Mouse (Mus musculus) C2C12 (cell line): ENCODE data around the gene Dpysl4. TPM values are rescaled to one million over a fixed set of nuclear protein-coding genes. Genes with fewer than 3 reads are reported as not detected.

Experiments used
- H3K27me3 ChIP-seq: one replicate; pipeline ENCODE4 v1.6.1; 2011; ENCODE audit not compliant: control insufficient read depth, insufficient read depth, insufficient read length
- H3K36me3 ChIP-seq: one replicate; pipeline ENCODE4 v1.6.1; 2011; ENCODE audit not compliant: control insufficient read depth, insufficient read depth
- H3K4me3 ChIP-seq: one replicate; pipeline ENCODE4 v1.5.1; 2011; ENCODE audit warnings: mild to moderate bottlenecking, control low read depth; ENCODE audit not compliant: poor library complexity, insufficient read depth, severe bottlenecking
- H3K79me2 ChIP-seq: one replicate; pipeline ENCODE4 v1.6.1; 2011; ENCODE audit not compliant: control insufficient read depth, insufficient read depth
- H3K79me3 ChIP-seq: one replicate; pipeline ENCODE4 v1.6.1; 2011; ENCODE audit warnings: low read depth, control low read depth
- H3ac ChIP-seq: one replicate; pipeline ENCODE3; 2011; ENCODE audit warnings: low read depth; ENCODE audit not compliant: control insufficient read depth, insufficient read length
- CEBPB ChIP-seq: IDR thresholded peaks from one replicate; pipeline ENCODE4 v1.6.1; 2011; ENCODE audit warnings: low read depth, mild to moderate bottlenecking, control low read depth, moderate library complexity
- CTCF ChIP-seq: IDR thresholded peaks from one replicate; pipeline ENCODE4 v1.5.1; 2011; ENCODE audit not compliant: control insufficient read depth, insufficient read depth, insufficient read length
- FOSL1 ChIP-seq: IDR thresholded peaks from one replicate; pipeline ENCODE4 v1.8.0; 2011; ENCODE audit warnings: mild to moderate bottlenecking, low read length; ENCODE audit not compliant: poor library complexity, insufficient read depth, severe bottlenecking
- MAX ChIP-seq: IDR thresholded peaks from one replicate; pipeline ENCODE4 v1.6.1; 2011; ENCODE audit warnings: mild to moderate bottlenecking, control low read depth
- MYOD1 ChIP-seq: IDR thresholded peaks from one replicate; pipeline ENCODE4 v1.6.1; 2011; ENCODE audit warnings: low read depth; ENCODE audit not compliant: control insufficient read depth, insufficient read length
- MYOG ChIP-seq: IDR thresholded peaks from one replicate; pipeline ENCODE4 v1.6.1; 2011; ENCODE audit not compliant: control insufficient read depth, insufficient read length; ENCODE audit errors: extremely low read depth
- USF1 ChIP-seq: IDR thresholded peaks from one replicate; pipeline ENCODE4 v1.6.1; 2011; ENCODE audit warnings: low read depth, mild to moderate bottlenecking, control low read depth, moderate library complexity
- polyA plus RNA-seq: library from polyadenylated mRNA; unstranded; fragments of >200 nt; fragmentation: generic; extraction: Trizol; gene quantifications from one replicate; pipeline ENCODE4 v1.2.1, GENCODE M21; 2012; ENCODE audit warnings: missing spikeins

Gene Dpysl4
- polyA plus RNA-seq, 1 experiment: not detected

DNA sequence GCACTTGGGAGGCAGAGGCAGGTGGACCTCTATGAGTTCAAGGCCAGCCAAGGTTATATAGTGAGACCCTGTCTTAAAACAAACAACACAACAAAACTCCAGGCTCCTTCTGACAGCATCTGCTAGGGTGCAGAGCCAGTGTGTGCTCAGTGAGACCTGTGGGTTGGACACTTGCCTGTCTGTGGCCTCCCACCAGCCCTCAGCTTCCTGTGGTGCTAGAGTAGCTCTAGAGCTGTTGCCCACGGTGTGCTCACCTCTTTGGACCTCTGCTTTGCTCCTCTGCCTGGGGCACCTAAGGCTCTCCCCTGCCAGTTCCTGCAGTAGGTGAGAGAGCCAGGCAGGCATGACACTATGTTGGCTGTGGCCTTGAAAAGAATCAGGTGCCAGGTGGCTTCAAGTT, 58.0 kb downstream of the Dpysl4 start:
- no peaks in the 10 kb centered on the region for H3K27me3 ChIP-seq
- no peak overlapping the region for H3ac ChIP-seq
- no peaks in the 10 kb centered on the region for H3K36me3 ChIP-seq
- H3K4me3 ChIP-seq: no peak overlapping the region
- TF ChIP-seq CTCF (no peak), CEBPB (no peak), MAX (no peak), USF1 (no peak), MYOD1 (no peak), FOSL1 (no peak), MYOG (no peak)
- no peaks in the 10 kb centered on the region for H3K79me2 ChIP-seq
- no peaks in the 10 kb centered on the region for H3K79me3 ChIP-seq

DNA sequence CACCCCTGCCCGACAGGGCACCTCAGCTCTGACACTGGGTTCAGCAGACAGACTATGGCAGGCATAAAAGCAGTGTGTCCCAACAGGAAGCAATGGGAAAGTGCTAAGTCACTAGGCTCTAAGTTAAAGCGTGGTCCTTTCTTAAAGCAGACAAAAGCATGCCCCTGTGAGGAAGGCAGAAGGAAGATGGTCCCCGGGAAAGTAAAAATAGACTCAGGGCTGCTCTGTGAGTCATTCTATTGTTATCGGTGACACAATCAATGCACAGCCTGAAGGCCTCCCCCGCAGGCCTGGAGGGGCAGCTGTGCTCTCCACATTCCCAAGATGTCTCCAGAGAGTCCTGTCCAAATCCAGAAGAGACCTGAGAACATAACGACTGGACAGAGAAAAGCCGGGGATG, 60.1 kb downstream of the Dpysl4 start:
- Histone ChIP-seq H3K4me3 (no peak overlapping the region), H3K79me2 (no peaks in the 10 kb centered on the region), H3K36me3 (no peaks in the 10 kb centered on the region), H3ac (no peak overlapping the region), H3K79me3 (no peaks in the 10 kb centered on the region), H3K27me3 (no peaks in the 10 kb centered on the region)
- TF ChIP-seq MAX: no peak
- TF ChIP-seq MYOD1: peak; percentile 67

GRCm38 (mm10) chr7:139147360-139147759, 61.6 kb downstream of the Dpysl4 start:
- Histone ChIP-seq H3ac (no peak overlapping the region), H3K27me3 (no peaks in the 10 kb centered on the region), H3K36me3 (no peaks in the 10 kb centered on the region), H3K79me3 (no peaks in the 10 kb centered on the region), H3K79me2 (no peaks in the 10 kb centered on the region), H3K4me3 (no peak overlapping the region)
- TF ChIP-seq MYOD1 (no peak), CEBPB (no peak), MYOG (no peak), MAX (no peak), FOSL1 (no peak), CTCF (no peak), USF1 (no peak)

DNA sequence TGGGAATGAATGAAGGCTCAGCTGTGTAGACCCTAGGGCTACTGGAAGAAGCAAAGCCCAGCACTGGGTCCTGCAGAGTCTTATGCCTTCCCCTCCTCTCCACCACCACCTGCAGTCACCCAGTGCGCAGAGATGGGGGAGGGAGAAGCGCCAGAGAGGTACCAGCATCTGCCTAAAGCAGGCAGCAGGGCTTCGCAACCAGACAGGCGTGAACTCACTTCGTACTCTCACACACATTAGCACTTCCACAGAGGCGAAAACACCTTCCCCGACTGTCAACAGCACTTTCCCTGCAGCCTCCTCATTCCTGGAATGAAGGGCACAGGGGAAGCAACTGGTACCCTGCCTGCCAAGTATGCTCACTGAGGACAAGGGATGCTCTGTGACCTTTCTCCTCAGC, 63.6 kb downstream of the Dpysl4 start:
- H3ac ChIP-seq: no peak overlapping the region

DNA sequence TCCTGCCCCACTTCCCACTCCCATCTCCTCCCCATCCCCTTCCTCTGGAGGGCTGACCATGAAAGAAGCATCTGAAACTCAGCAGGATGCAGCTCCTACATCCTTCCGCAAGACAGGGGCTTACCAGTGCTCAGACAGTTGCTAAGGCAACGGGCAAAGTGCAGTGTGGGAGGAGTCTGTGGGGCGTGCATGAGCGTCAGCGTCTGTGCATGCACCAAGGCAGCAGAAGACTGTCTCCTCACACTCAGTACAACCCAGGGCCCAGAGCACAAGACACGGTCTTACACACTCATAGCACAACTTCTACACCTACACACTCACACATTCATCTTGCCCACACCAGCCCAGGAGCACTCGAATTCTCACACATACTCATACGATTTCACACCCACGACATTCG, 65.3 kb downstream of the Dpysl4 start:
- no peaks in the 10 kb centered on the region for H3K79me2 ChIP-seq
- no peaks in the 10 kb centered on the region for H3K27me3 ChIP-seq
- H3K79me3 ChIP-seq: no peaks in the 10 kb centered on the region
- H3ac ChIP-seq: no peak overlapping the region
- no peaks in the 10 kb centered on the region for H3K36me3 ChIP-seq
- TF ChIP-seq CEBPB: no peak
- H3K4me3 ChIP-seq: no peak overlapping the region

More for the DNA sequence above, 63.6 kb downstream of the Dpysl4 start:
- Histone ChIP-seq H3K36me3 (no peaks in the 10 kb centered on the region), H3K4me3 (no peak overlapping the region), H3K79me3 (no peaks in the 10 kb centered on the region), H3K27me3 (no peaks in the 10 kb centered on the region), H3K79me2 (no peaks in the 10 kb centered on the region)
- TF ChIP-seq MYOG (no peak), CEBPB (no peak), MYOD1 (no peak), CTCF (no peak), FOSL1 (no peak), MAX (no peak), USF1 (no peak)

Other genes starting within 250 kb of the Dpysl4 start
- 34.1 TPM for gene Ppp2r2d, start 239.9 kb upstream of the Dpysl4 start, polyA plus RNA-seq
- gene Mapk1ip1, start 239.7 kb upstream of the Dpysl4 start, polyA plus RNA-seq: 3.2 TPM
- 7.1 TPM for gene Bnip3, start 176.5 kb upstream of the Dpysl4 start, polyA plus RNA-seq
- gene Jakmip3, start 145.3 kb upstream of the Dpysl4 start, polyA plus RNA-seq: not detected
- gene Lrrc27, start 127.0 kb downstream of the Dpysl4 start, polyA plus RNA-seq: 5.4 TPM
- 2.6 TPM for gene Stk32c, start 127.3 kb downstream of the Dpysl4 start, polyA plus RNA-seq
- 15.8 TPM for gene Pwwp2b, start 162.5 kb downstream of the Dpysl4 start, polyA plus RNA-seq